Mouse (Mus musculus): ENCODE data around the gene Mxra8. TPM values are rescaled to one million over a fixed set of nuclear protein-coding genes. Genes with fewer than 3 reads are reported as not detected.

Gene Mxra8
- polyA plus RNA-seq, 1 experiment from 2014 or later: 50.7 TPM

- no peaks in the 10 kb centered on the region for H3K27me3 ChIP-seq
- H3K36me3 ChIP-seq: peaks cover 24% of the 10 kb centered on the region
- H3K9me3 ChIP-seq: no peaks in the 10 kb centered on the region
- H3K9ac ChIP-seq: peak overlapping the region; percentile 83; the same call in 1 of the 2 replicates
- H3K4me2 ChIP-seq (replicated peaks): peak overlapping the region; percentile 96
- H3K4me1 ChIP-seq: peaks cover 34% of the 10 kb centered on the region
- peak overlapping the region; percentile 92 for H3K4me3 ChIP-seq
- 74% methylated on average over 8 of the region's 8 CpGs for WGBS
- no peak for ATAC-seq (ENCODE audit: insufficient number of reproducible peaks, insufficient read depth, low FRiP score, low TSS enrichment)
- no peak overlapping the region for H3K27ac ChIP-seq
Measured at GRCm38 (mm10) chr4:155893212-155893690, 53.8 kb downstream of the Mxra8 start.

Small RNA genes within 50 kb of the gene (microRNA-seq; reads per million reads assigned to microRNA genes)
- not detected for gene Gm27743

Other genes starting within 250 kb of the Mxra8 start
- 11.4 and 12.5 TPM in 2 replicates for gene Slc35e2, start 238.3 kb upstream of the Mxra8 start, polyA plus RNA-seq (2016; fragmentation: Nextera tagmentation; extraction: Ambion mirVana)
- gene Cdk11b, start 214.8 kb upstream of the Mxra8 start, polyA plus RNA-seq (2016; fragmentation: Nextera tagmentation; extraction: Ambion mirVana): 78.3 and 86.6 TPM in 2 replicates
- not detected in 2 replicates for gene Gm10563, start 194.3 kb upstream of the Mxra8 start, polyA plus RNA-seq (2016; fragmentation: Nextera tagmentation; extraction: Ambion mirVana)
- 11.3 and 16.1 TPM in 2 replicates for gene Mmp23, start 186.3 kb upstream of the Mxra8 start, polyA plus RNA-seq (2016; fragmentation: Nextera tagmentation; extraction: Ambion mirVana)
- gene Mib2, start 170.5 kb upstream of the Mxra8 start, polyA plus RNA-seq (2016; fragmentation: Nextera tagmentation; extraction: Ambion mirVana): 38.2 and 40.8 TPM in 2 replicates
- 12.2 and 15.2 TPM in 2 replicates for gene Fndc10, start 145.3 kb upstream of the Mxra8 start, polyA plus RNA-seq (2016; fragmentation: Nextera tagmentation; extraction: Ambion mirVana)
- 135 and 136 TPM in 2 replicates for gene Ssu72, start 134.9 kb upstream of the Mxra8 start, polyA plus RNA-seq (2016; fragmentation: Nextera tagmentation; extraction: Ambion mirVana)
- 2.2 and 2.5 TPM in 2 replicates for gene Tmem240, start 104.9 kb upstream of the Mxra8 start, polyA plus RNA-seq (2016; fragmentation: Nextera tagmentation; extraction: Ambion mirVana)
- gene Atad3a, start 78.6 kb upstream of the Mxra8 start, polyA plus RNA-seq (2016; fragmentation: Nextera tagmentation; extraction: Ambion mirVana): 103 and 106 TPM in 2 replicates
- gene Vwa1, start 65.0 kb upstream of the Mxra8 start, polyA plus RNA-seq (2016; fragmentation: Nextera tagmentation; extraction: Ambion mirVana): 9.2 and 9.5 TPM in 2 replicates
- 0.69 and 1.0 TPM in 2 replicates for gene Tmem88b, start 53.8 kb upstream of the Mxra8 start, polyA plus RNA-seq (2016; fragmentation: Nextera tagmentation; extraction: Ambion mirVana)
- 0.25 TPM in 1 of 2 replicates, not detected in the other for gene Ankrd65, start 49.2 kb upstream of the Mxra8 start, polyA plus RNA-seq (2016; fragmentation: Nextera tagmentation; extraction: Ambion mirVana)
- 214 TPM in 2 replicates for gene Mrpl20, start 36.8 kb upstream of the Mxra8 start, polyA plus RNA-seq (2016; fragmentation: Nextera tagmentation; extraction: Ambion mirVana)
- gene Ccnl2, start 27.2 kb upstream of the Mxra8 start, polyA plus RNA-seq (2016; fragmentation: Nextera tagmentation; extraction: Ambion mirVana): 243 and 253 TPM in 2 replicates
- gene Aurkaip1, start 8.4 kb upstream of the Mxra8 start, polyA plus RNA-seq (2016; fragmentation: Nextera tagmentation; extraction: Ambion mirVana): 146 and 149 TPM in 2 replicates
- gene Dvl1, start 7.7 kb downstream of the Mxra8 start, polyA plus RNA-seq (2016; fragmentation: Nextera tagmentation; extraction: Ambion mirVana): 8.3 and 16.9 TPM in 2 replicates
- gene Tas1r3, start 23.7 kb downstream of the Mxra8 start, polyA plus RNA-seq (2016; fragmentation: Nextera tagmentation; extraction: Ambion mirVana): 0.34 and 0.47 TPM in 2 replicates
- gene Cptp, start 29.8 kb downstream of the Mxra8 start, polyA plus RNA-seq (2016; fragmentation: Nextera tagmentation; extraction: Ambion mirVana): 15.9 and 17.1 TPM in 2 replicates
- gene Ints11, start 29.9 kb downstream of the Mxra8 start, polyA plus RNA-seq (2016; fragmentation: Nextera tagmentation; extraction: Ambion mirVana): 83.7 and 85.4 TPM in 2 replicates
- 56.0 and 56.6 TPM in 2 replicates for gene Pusl1, start 52.1 kb downstream of the Mxra8 start, polyA plus RNA-seq (2016; fragmentation: Nextera tagmentation; extraction: Ambion mirVana)
- 25.1 and 27.7 TPM in 2 replicates for gene Acap3, start 52.1 kb downstream of the Mxra8 start, polyA plus RNA-seq (2016; fragmentation: Nextera tagmentation; extraction: Ambion mirVana)
- gene Ube2j2, start 104.2 kb downstream of the Mxra8 start, polyA plus RNA-seq (2016; fragmentation: Nextera tagmentation; extraction: Ambion mirVana): 158 and 160 TPM in 2 replicates
- 31.9 and 35.8 TPM in 2 replicates for gene C1qtnf12, start 122.6 kb downstream of the Mxra8 start, polyA plus RNA-seq (2016; fragmentation: Nextera tagmentation; extraction: Ambion mirVana)
- 18.4 and 20.3 TPM in 2 replicates for gene B3galt6, start 153.0 kb downstream of the Mxra8 start, polyA plus RNA-seq (2016; fragmentation: Nextera tagmentation; extraction: Ambion mirVana)
- 141 and 143 TPM in 2 replicates for gene Sdf4, start 153.2 kb downstream of the Mxra8 start, polyA plus RNA-seq (2016; fragmentation: Nextera tagmentation; extraction: Ambion mirVana)
- gene Tnfrsf4, start 174.2 kb downstream of the Mxra8 start, polyA plus RNA-seq (2016; fragmentation: Nextera tagmentation; extraction: Ambion mirVana): 0.70 and 1.1 TPM in 2 replicates
- 1.9 and 2.3 TPM in 2 replicates for gene Tnfrsf18, start 186.5 kb downstream of the Mxra8 start, polyA plus RNA-seq (2016; fragmentation: Nextera tagmentation; extraction: Ambion mirVana)
- 1.0 and 1.5 TPM in 2 replicates for gene Ttll10, start 219.7 kb downstream of the Mxra8 start, polyA plus RNA-seq (2016; fragmentation: Nextera tagmentation; extraction: Ambion mirVana)